Comparison of ENCODE assay signal across 10 mouse cellular contexts in the genomic region with DNA sequence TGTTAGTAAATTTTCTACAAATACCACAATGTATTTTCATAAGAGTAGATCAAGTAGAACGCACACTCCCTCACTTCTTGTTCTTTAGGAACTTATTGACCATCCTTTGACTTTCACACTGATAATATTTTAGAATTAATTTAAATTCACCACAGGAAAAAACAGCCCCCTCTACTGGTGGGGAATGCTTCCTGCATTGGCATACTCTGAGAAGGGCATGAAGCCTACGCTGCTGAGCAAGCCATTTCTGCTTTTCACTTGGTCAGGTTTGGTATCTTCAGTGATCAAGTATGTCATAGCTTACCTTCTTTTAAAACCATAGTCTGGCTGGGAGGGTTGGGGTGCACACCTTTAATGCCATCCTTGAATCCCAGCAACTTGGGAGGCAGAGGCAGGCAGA. TPM values are rescaled to one million over a fixed set of nuclear protein-coding genes. Genes with fewer than 3 reads are reported as not detected.
DNase-seq lines count a peak whose midpoint lies in the region; ATAC-seq and TF ChIP-seq lines count a peak whose summit lies in the region.
"Had no signal": no experiment of that assay in that cellular context is flagged by ENCODE, and none has a peak within 500 bp of the region (broad histone marks: within the 10 kb centered on the region; RNA-seq: fewer than 3 reads in every experiment).

No protein-coding gene starts in this region.

- in situ Hi-C loops in Patski (cut with MboI; ENCODE audit: low pct_unique_long_range_greater_than_20kb) = loop anchor here (5.0 to 10.0 kb wide), 2 partner anchors 67 to 225 kb away; no protein-coding TSS in a partner anchor

- WGBS in lung, adult 2 months = 86% methylated on average over 2 of the region's 2 CpGs

- no peak for ATAC-seq in Patski

- CTCF ChIA-PET in Patski (lab: Charles Lee) = interaction anchor here (0.9 to 1.7 kb wide), 4 partner anchors 9 to 315 kb away, joined by 3 to 6 read pairs (median 4); no protein-coding TSS in a partner anchor

- peak; percentile 10 for DNase-seq in gastrocnemius, adult 18-20 months (ENCODE audit: low spot score)
- no peak for DNase-seq in gastrocnemius, adult 8-10 months (ENCODE audit: low spot score in 2 of 2)
- DNase-seq in lung, adult 2 months = no peak
- no peak for DNase-seq in lung, adult 18-20 months
- no peak for DNase-seq in Patski (ENCODE audit: low read depth, low spot score)
- peak; percentile 19 for DNase-seq in lung, postnatal 10 days
- DNase-seq in ovary, adult 18-20 months (ENCODE audit: low spot score) = no peak
- DNase-seq in right cerebral cortex, adult 18-20 months = no peak
- DNase-seq: thymus, postnatal 36 days had no signal

- no peaks in the 10 kb centered on the region for H3K27me3 ChIP-seq in Patski

- H3K4me3 ChIP-seq in lung, adult 2 months (replicated peaks; ENCODE audit: extremely low read depth, low read depth, low read length) = no peak overlapping the region

- POLR2A ChIA-PET in Patski (lab: Charles Lee) = no interaction called here

- TF ChIP-seq CTCF in lung, adult 2 months (IDR thresholded peaks at IDR 0.05; ENCODE audit: insufficient read depth, low read length) = 0 out of 2 replicates have a peak, but pooled peaks have one; percentile 26
- TF ChIP-seq CTCF in Patski (IDR thresholded peaks at IDR 0.05) = peak; percentile 74

- TF ChIP-seq POLR2A in lung, adult 2 months (IDR thresholded peaks at IDR 0.05; ENCODE audit: borderline replicate concordance, extremely low read depth, low read depth, low read length) = no peak

- no peaks in the 10 kb centered on the region for H3K4me1 ChIP-seq in lung, adult 2 months (ENCODE audit: control insufficient read depth, insufficient read depth, low read length)

RNA-seq across cellular contexts. Expression of a gene that starts 3.7 kb away (rescaled TPM):
- not detected for total RNA-seq in gastrocnemius, adult 18-20 months (2021)
- total RNA-seq in gastrocnemius, adult 8-10 months (2022) = not detected
- polyA plus RNA-seq in lung, adult 2 months (2012; rRNA removed) = 0.67 and 1.4 TPM in 2 replicates
- polyA plus RNA-seq in Patski (2021) = 3.3 TPM
- total RNA-seq: gastrocnemius, postnatal 4 days had no signal

RNA-seq across cellular contexts. Expression of a gene that starts 4.6 kb away (rescaled TPM):
- 1 to 10 TPM in 1 of 2 experiments, under 1 TPM in 1; 0.64 to 1.3 TPM for total RNA-seq in gastrocnemius, adult 18-20 months (2021)
- total RNA-seq in gastrocnemius, adult 8-10 months (2022) = under 1 TPM; 0.22 to 0.63 (median 0.40) TPM
- 21.9 and 22.7 TPM in 2 replicates for polyA plus RNA-seq in lung, adult 2 months (2012; rRNA removed)
- 26.7 TPM for polyA plus RNA-seq in Patski (2021)

Comparison
In these comparisons a context has a peak if more than half of its experiments do, and no peak if none do; other contexts are left out.
1. DNase-seq: peak in gastrocnemius, adult 18-20 months (single experiment) and lung, postnatal 10 days (single experiment); none in gastrocnemius, adult 8-10 months (0 of 2), lung, adult 2 months (single experiment), lung, adult 18-20 months (0 of 2), Patski (single experiment), ovary, adult 18-20 months (single experiment) and right cerebral cortex, adult 18-20 months (single experiment).